Mouse (Mus musculus): ENCODE data around the gene Slc51a.

The Slc51a gene

GRCm38 (mm10) chr16:32427506-32427905 is 60.2 kb downstream of the Slc51a start:
- no peak for DNase-seq

Measured in thymus, postnatal 4 days (tissue).